Mouse (Mus musculus): Measurements from ENCODE around the gene Kcnq1. TPM values are rescaled to one million over a fixed set of nuclear protein-coding genes. Genes with fewer than 3 reads are reported as not detected.
A peak's percentile ranks its signal among the peaks of the same experiment; 100 is the strongest.

Kcnq1 gene
- total RNA-seq, 1 experiment = 0.22 TPM

- Histone ChIP-seq H3K36me3 (ENCODE audit: control insufficient read depth, insufficient read depth, low read length, poor library complexity, severe bottlenecking) (peaks cover 37% of the 10 kb centered on the region), H3K9me3 (ENCODE audit: control insufficient read depth, insufficient read depth, low read depth, low read length) (no peaks in the 10 kb centered on the region), H3K9ac (ENCODE audit: insufficient read depth, low read depth, low read length, poor library complexity, severe bottlenecking) (peak overlapping the region; percentile 83), H3K4me3 (ENCODE audit: insufficient read depth in 1 of 2, low read depth in 1 of 2, low read length in 2 of 2, poor library complexity in 1 of 2, severe bottlenecking in 1 of 2) (peak overlapping the region; percentile 75 to 76), H3K4me1 (ENCODE audit: control insufficient read depth in 2 of 2, insufficient read depth in 2 of 2, low read length in 2 of 2, poor library complexity in 1 of 2) (peaks cover 0 to 15% of the 10 kb centered on the region in 2 experiments; a peak in 1 of 4 replicates), H3K27ac (ENCODE audit: insufficient read depth, low read depth, low read length, poor library complexity, severe bottlenecking) (peak overlapping the region; percentile 0; the same call in 1 of the 2 replicates)
- no peak for DNase-seq (ENCODE audit: low read depth, low spot score)
- no peak for TF ChIP-seq ZC3H11A (IDR thresholded peaks at IDR 0.05; ENCODE audit: borderline replicate concordance, low read depth, low read length)
- no peak for TF ChIP-seq MAFK (IDR thresholded peaks at IDR 0.05; ENCODE audit: insufficient read depth, low read depth, low read length)
- no peak for TF ChIP-seq CHD2 (IDR thresholded peaks at IDR 0.05; ENCODE audit: low read depth, low read length)
- TF ChIP-seq ZNF384 (IDR thresholded peaks at IDR 0.05; ENCODE audit: low read depth, low read length) = no peak
- TF ChIP-seq HCFC1 (IDR thresholded peaks at IDR 0.05; ENCODE audit: borderline replicate concordance, insufficient read depth, low read length) = no peak
- in situ Hi-C loops (cut with MboI; ENCODE audit: low sequenced_read_pairs in 2 of 2, unreplicated experiment in 2 of 2) = no loop called here
These were observed 36.3 kb upstream of the Kcnq1 start for GRCm38 (mm10) chr7:143069751-143070400.

DNA sequence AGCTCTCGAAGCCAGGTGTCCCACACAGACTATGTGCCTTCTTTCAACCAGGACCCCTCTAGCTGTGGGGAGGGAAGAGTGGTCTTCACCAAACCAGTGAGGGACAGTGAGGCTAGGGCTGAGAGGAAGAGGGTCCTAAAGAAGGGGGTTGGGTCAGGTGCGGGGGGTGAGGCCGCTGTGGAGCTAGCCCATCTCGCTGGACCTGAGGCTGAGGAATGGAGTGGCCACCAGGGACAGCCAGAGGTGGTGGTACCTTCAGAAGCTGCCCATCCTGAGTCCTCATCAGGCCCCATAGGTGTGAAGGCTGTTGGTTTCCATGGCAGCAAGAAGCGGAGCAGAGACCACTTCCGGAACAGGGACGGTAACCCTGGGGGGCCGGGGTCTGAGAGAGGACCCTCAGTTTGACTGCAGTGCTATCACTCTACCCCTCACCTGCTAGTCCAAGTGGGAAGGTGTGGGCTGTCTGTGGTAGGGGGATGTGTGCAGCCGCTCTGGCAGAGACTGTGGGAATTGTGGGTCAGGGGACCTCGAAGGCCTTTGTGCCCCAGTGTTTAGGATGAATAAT is 35.6 kb upstream of the Kcnq1 start:
- H3K4me1 ChIP-seq (ENCODE audit: control insufficient read depth in 2 of 2, insufficient read depth in 2 of 2, low read length in 2 of 2, poor library complexity in 1 of 2) = peaks cover 0 to 15% of the 10 kb centered on the region in 2 experiments; a peak in 1 of 4 replicates
- peaks cover 30% of the 10 kb centered on the region for H3K36me3 ChIP-seq (ENCODE audit: control insufficient read depth, insufficient read depth, low read length, poor library complexity, severe bottlenecking)

GRCm38 (mm10) chr7:143072605-143073004 is 33.6 kb upstream of the Kcnq1 start:
- H3K4me3 ChIP-seq (ENCODE audit: insufficient read depth in 1 of 2, low read depth in 1 of 2, low read length in 2 of 2, poor library complexity in 1 of 2, severe bottlenecking in 1 of 2) = no peak overlapping the region
- peaks cover 0 to 13% of the 10 kb centered on the region in 2 experiments; a peak in 1 of 4 replicates for H3K4me1 ChIP-seq (ENCODE audit: control insufficient read depth in 2 of 2, insufficient read depth in 2 of 2, low read length in 2 of 2, poor library complexity in 1 of 2)
- H3K27ac ChIP-seq (ENCODE audit: insufficient read depth, low read depth, low read length, poor library complexity, severe bottlenecking) = no peak overlapping the region
- no peak for DNase-seq (ENCODE audit: low read depth, low spot score)
- peaks cover 11% of the 10 kb centered on the region; the same call in 1 of the 2 replicates for H3K36me3 ChIP-seq (ENCODE audit: control insufficient read depth, insufficient read depth, low read length, poor library complexity, severe bottlenecking)
- no peak for TF ChIP-seq ZNF384 (IDR thresholded peaks at IDR 0.05; ENCODE audit: low read depth, low read length)
- no peak for TF ChIP-seq CHD2 (IDR thresholded peaks at IDR 0.05; ENCODE audit: low read depth, low read length)
- no peak for TF ChIP-seq HCFC1 (IDR thresholded peaks at IDR 0.05; ENCODE audit: borderline replicate concordance, insufficient read depth, low read length)
- TF ChIP-seq MAFK (IDR thresholded peaks at IDR 0.05; ENCODE audit: insufficient read depth, low read depth, low read length) = no peak
- no peak for TF ChIP-seq ZC3H11A (IDR thresholded peaks at IDR 0.05; ENCODE audit: borderline replicate concordance, low read depth, low read length)
- in situ Hi-C loops (cut with MboI; ENCODE audit: low sequenced_read_pairs in 2 of 2, unreplicated experiment in 2 of 2) = no loop called here
- H3K9me3 ChIP-seq (ENCODE audit: control insufficient read depth, insufficient read depth, low read depth, low read length) = no peaks in the 10 kb centered on the region
- H3K9ac ChIP-seq (ENCODE audit: insufficient read depth, low read depth, low read length, poor library complexity, severe bottlenecking) = no peak overlapping the region

More for the DNA sequence above, 35.6 kb upstream of the Kcnq1 start:
- in situ Hi-C loops (cut with MboI; ENCODE audit: low sequenced_read_pairs in 2 of 2, unreplicated experiment in 2 of 2) = no loop called here
- DNase-seq (ENCODE audit: low read depth, low spot score) = no peak
- Histone ChIP-seq H3K9me3 (ENCODE audit: control insufficient read depth, insufficient read depth, low read depth, low read length) (no peaks in the 10 kb centered on the region), H3K9ac (ENCODE audit: insufficient read depth, low read depth, low read length, poor library complexity, severe bottlenecking) (peak overlapping the region; percentile 83), H3K27ac (ENCODE audit: insufficient read depth, low read depth, low read length, poor library complexity, severe bottlenecking) (no peak overlapping the region), H3K4me3 (ENCODE audit: insufficient read depth in 1 of 2, low read depth in 1 of 2, low read length in 2 of 2, poor library complexity in 1 of 2, severe bottlenecking in 1 of 2) (peak overlapping the region; percentile 75 to 76)
- no peak for TF ChIP-seq ZNF384 (IDR thresholded peaks at IDR 0.05; ENCODE audit: low read depth, low read length)
- TF ChIP-seq HCFC1 (IDR thresholded peaks at IDR 0.05; ENCODE audit: borderline replicate concordance, insufficient read depth, low read length) = no peak
- TF ChIP-seq MAFK (IDR thresholded peaks at IDR 0.05; ENCODE audit: insufficient read depth, low read depth, low read length) = no peak
- no peak for TF ChIP-seq ZC3H11A (IDR thresholded peaks at IDR 0.05; ENCODE audit: borderline replicate concordance, low read depth, low read length)
- no peak for TF ChIP-seq CHD2 (IDR thresholded peaks at IDR 0.05; ENCODE audit: low read depth, low read length)

- no peak overlapping the region for H3K27ac ChIP-seq (ENCODE audit: insufficient read depth, low read depth, low read length, poor library complexity, severe bottlenecking)
- peaks cover 9% of the 10 kb centered on the region; the same call in 1 of the 2 replicates for H3K36me3 ChIP-seq (ENCODE audit: control insufficient read depth, insufficient read depth, low read length, poor library complexity, severe bottlenecking)
- H3K4me3 ChIP-seq (ENCODE audit: insufficient read depth in 1 of 2, low read depth in 1 of 2, low read length in 2 of 2, poor library complexity in 1 of 2, severe bottlenecking in 1 of 2) = no peak overlapping the region
- H3K9ac ChIP-seq (ENCODE audit: insufficient read depth, low read depth, low read length, poor library complexity, severe bottlenecking) = no peak overlapping the region
- no peak for DNase-seq (ENCODE audit: low read depth, low spot score)
- in situ Hi-C loops (cut with MboI; ENCODE audit: low sequenced_read_pairs in 2 of 2, unreplicated experiment in 2 of 2) = no loop called here
- H3K9me3 ChIP-seq (ENCODE audit: control insufficient read depth, insufficient read depth, low read depth, low read length) = no peaks in the 10 kb centered on the region
- peaks cover 0 to 9% of the 10 kb centered on the region in 2 experiments; a peak in 1 of 4 replicates for H3K4me1 ChIP-seq (ENCODE audit: control insufficient read depth in 2 of 2, insufficient read depth in 2 of 2, low read length in 2 of 2, poor library complexity in 1 of 2)
- no peak for TF ChIP-seq MAFK (IDR thresholded peaks at IDR 0.05; ENCODE audit: insufficient read depth, low read depth, low read length)
- no peak for TF ChIP-seq HCFC1 (IDR thresholded peaks at IDR 0.05; ENCODE audit: borderline replicate concordance, insufficient read depth, low read length)
- no peak for TF ChIP-seq ZNF384 (IDR thresholded peaks at IDR 0.05; ENCODE audit: low read depth, low read length)
- no peak for TF ChIP-seq CHD2 (IDR thresholded peaks at IDR 0.05; ENCODE audit: low read depth, low read length)
- no peak for TF ChIP-seq ZC3H11A (IDR thresholded peaks at IDR 0.05; ENCODE audit: borderline replicate concordance, low read depth, low read length)
These were observed 33.1 kb upstream of the Kcnq1 start for GRCm38 (mm10) chr7:143073086-143073485.

Measured in ES-E14 (cell line).